Mouse (Mus musculus) midbrain, embryonic 16.5 days (tissue): ENCODE results near the gene A630089N07Rik. TPM values are rescaled to one million over a fixed set of nuclear protein-coding genes. Genes with fewer than 3 reads are reported as not detected.

Source experiments
- ATAC-seq: fragments of 200-750 bp; cut with Nextera tagmentation; 2 replicates; pipeline ENCODE4 v1.8.0; 2017; ENCODE audit warnings: moderate TSS enrichment
- H3K27ac ChIP-seq: fragments of 300-500 bp; sonication (generic); 2 replicates; pipeline ENCODE4 v1.5.1; 2014; ENCODE audit warnings: mild to moderate bottlenecking, low read length, mixed read lengths
- H3K27me3 ChIP-seq: fragments of 300-500 bp; sonication (generic); 2 replicates; pipeline ENCODE4 v1.6.1; 2014; ENCODE audit warnings: low read depth, low read length, mixed read lengths; ENCODE audit not compliant: control insufficient read depth, insufficient read depth
- H3K36me3 ChIP-seq: fragments of 300-500 bp; sonication (generic); 2 replicates; pipeline ENCODE4 v1.6.1; 2014; ENCODE audit warnings: mild to moderate bottlenecking, low read length, moderate library complexity, mixed read lengths; ENCODE audit not compliant: control insufficient read depth, insufficient read depth
- H3K4me1 ChIP-seq: fragments of 300-500 bp; sonication (generic); 2 replicates; pipeline ENCODE4 v1.6.1; 2014; ENCODE audit warnings: mild to moderate bottlenecking, low read length, mixed read lengths; ENCODE audit not compliant: control insufficient read depth, insufficient read depth
- H3K4me2 ChIP-seq: fragments of 300-500 bp; sonication (generic); 2 replicates; pipeline ENCODE4 v1.6.1; 2014; ENCODE audit warnings: mild to moderate bottlenecking, low read length, mixed read lengths
- H3K4me3 ChIP-seq: fragments of 300-500 bp; sonication (generic); 2 replicates; pipeline ENCODE4 v1.5.1; 2014; ENCODE audit warnings: low read depth, mild to moderate bottlenecking, low read length, moderate library complexity, mixed read lengths
- H3K9ac ChIP-seq: fragments of 300-500 bp; sonication (generic); 2 replicates; pipeline ENCODE4 v1.6.1; 2014; ENCODE audit warnings: low read depth, low read length, mixed read lengths
- H3K9me3 ChIP-seq: fragments of 300-500 bp; sonication (generic); replicated peaks from 2 replicates; pipeline ENCODE4 v1.6.1; 2014; ENCODE audit warnings: mild to moderate bottlenecking, low read length, mixed read lengths; ENCODE audit not compliant: control insufficient read depth, poor library complexity, severe bottlenecking
- WGBS: fragments of 180-500 bp; shearing (Covaris S2); extraction: QIAGEN DNeasy Blood & Tissue Kit; methylation state at CpG from one replicate; pipeline ENCODE4 v1.1.7; 2014; 5-methylcytosine and 5-hydroxymethylcytosine counted together
- polyA plus RNA-seq: library from polyadenylated mRNA; unstranded; fragments of >200 nt; fragmentation: Nextera tagmentation; extraction: Ambion mirVana; gene quantifications from 2 replicates; pipeline ENCODE4 v1.2.1, GENCODE M21; 2015

The A630089N07Rik gene
- polyA plus RNA-seq, 1 experiment from 2014 or later = 10.8 TPM

DNA sequence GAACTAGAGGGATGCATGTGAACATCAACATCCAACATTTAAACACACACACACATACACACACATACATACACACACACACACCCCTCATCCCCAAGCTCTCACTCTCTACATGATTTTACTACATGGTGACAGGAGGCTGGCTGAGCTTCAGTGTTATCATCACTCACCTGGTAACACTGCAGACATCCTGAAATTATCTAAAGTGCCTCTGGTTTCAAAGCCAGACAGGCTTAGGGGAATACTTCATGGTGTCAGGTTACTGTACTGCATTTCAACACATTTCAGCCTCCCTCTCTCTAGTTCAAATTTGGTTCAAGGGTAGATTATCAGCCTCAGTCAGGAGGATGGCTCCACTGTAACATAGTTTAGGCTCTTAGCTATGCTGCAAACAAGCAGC, 124.6 kb downstream of the A630089N07Rik start:
- Histone ChIP-seq H3K9me3 (no peaks in the 10 kb centered on the region), H3K4me3 (no peak overlapping the region), H3K9ac (no peak overlapping the region), H3K36me3 (peaks cover 7% of the 10 kb centered on the region; the same call in 1 of the 2 replicates), H3K4me1 (peaks cover 10% of the 10 kb centered on the region), H3K27ac (no peak overlapping the region), H3K4me2 (no peak overlapping the region), H3K27me3 (no peaks in the 10 kb centered on the region)
- no peak for ATAC-seq

- H3K4me2 ChIP-seq = no peak overlapping the region
- H3K9me3 ChIP-seq = no peaks in the 10 kb centered on the region
- H3K9ac ChIP-seq = no peak overlapping the region
- H3K27me3 ChIP-seq = no peaks in the 10 kb centered on the region
- H3K36me3 ChIP-seq = peaks cover 23% of the 10 kb centered on the region
- H3K27ac ChIP-seq = no peak overlapping the region
- WGBS = 93% methylated on average over 2 of the region's 2 CpGs
- ATAC-seq = no peak
- peaks cover 5% of the 10 kb centered on the region for H3K4me1 ChIP-seq
- no peak overlapping the region for H3K4me3 ChIP-seq
Observed at GRCm38 (mm10) chr16:97956011-97956410, 126.2 kb downstream of the A630089N07Rik start.

DNA sequence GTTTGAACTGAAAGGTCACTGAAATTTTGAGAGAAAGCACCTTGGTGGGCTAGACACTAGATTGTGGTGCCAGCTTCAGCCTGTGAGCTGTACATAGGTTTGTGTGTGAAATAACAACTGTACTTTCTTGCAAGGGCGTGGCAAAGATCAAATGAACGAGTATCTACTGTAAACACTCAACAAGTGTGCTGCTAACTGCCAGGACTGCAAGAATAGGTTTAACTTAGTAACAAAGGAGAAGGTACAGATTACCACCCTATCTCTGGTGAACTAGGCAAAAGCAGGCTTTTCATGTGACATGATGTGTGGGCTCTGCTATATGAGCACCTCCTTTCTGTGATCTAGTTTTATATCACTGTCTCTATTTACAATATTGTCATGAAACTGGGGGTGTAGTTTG, 128.9 kb downstream of the A630089N07Rik start:
- peaks cover 37% of the 10 kb centered on the region for H3K36me3 ChIP-seq

GRCm38 (mm10) chr16:97952801-97953200, 129.4 kb downstream of the A630089N07Rik start:
- Histone ChIP-seq H3K4me3 (no peak overlapping the region), H3K4me2 (no peak overlapping the region), H3K4me1 (no peaks in the 10 kb centered on the region), H3K9ac (no peak overlapping the region), H3K36me3 (peaks cover 37% of the 10 kb centered on the region), H3K27me3 (no peaks in the 10 kb centered on the region), H3K27ac (no peak overlapping the region), H3K9me3 (no peaks in the 10 kb centered on the region)
- WGBS = 89% methylated on average over 9 of the region's 9 CpGs
- no peak for ATAC-seq

More for the DNA sequence above, 128.9 kb downstream of the A630089N07Rik start:
- no peaks in the 10 kb centered on the region for H3K9me3 ChIP-seq
- no peak overlapping the region for H3K27ac ChIP-seq
- H3K4me1 ChIP-seq = no peaks in the 10 kb centered on the region
- no peak overlapping the region for H3K4me2 ChIP-seq
- no peak overlapping the region for H3K9ac ChIP-seq
- no peaks in the 10 kb centered on the region for H3K27me3 ChIP-seq
- 88% methylated on average over 2 of the region's 2 CpGs for WGBS
- no peak for ATAC-seq
- H3K4me3 ChIP-seq = no peak overlapping the region

DNA sequence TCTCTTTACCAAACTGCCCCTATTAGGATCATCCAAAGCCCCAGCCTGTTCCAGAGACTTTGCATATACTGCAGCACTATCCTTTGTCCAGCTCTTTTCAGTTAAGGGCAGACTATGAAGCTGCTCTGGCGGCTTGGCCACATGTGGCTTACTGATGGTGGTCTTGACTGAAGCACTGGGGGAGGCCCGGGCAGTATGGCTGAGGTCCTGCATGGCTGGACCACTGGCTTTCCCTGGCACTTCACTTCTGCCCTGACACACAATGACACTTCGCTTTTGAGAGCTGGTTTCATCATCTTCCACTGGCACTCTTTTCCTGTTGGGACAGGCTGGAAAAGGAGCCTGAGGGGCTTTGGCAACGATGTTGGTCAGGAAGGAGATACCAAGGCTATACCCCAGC, 129.9 kb downstream of the A630089N07Rik start:
- no peaks in the 10 kb centered on the region for H3K9me3 ChIP-seq
- no peak overlapping the region for H3K9ac ChIP-seq
- 96% methylated on average over 4 of the region's 4 CpGs for WGBS
- peaks cover 37% of the 10 kb centered on the region for H3K36me3 ChIP-seq
- no peak for ATAC-seq
- no peaks in the 10 kb centered on the region for H3K4me1 ChIP-seq
- H3K27me3 ChIP-seq = no peaks in the 10 kb centered on the region
- H3K4me2 ChIP-seq = no peak overlapping the region
- no peak overlapping the region for H3K27ac ChIP-seq
- H3K4me3 ChIP-seq = no peak overlapping the region

Other genes starting within 250 kb of the A630089N07Rik start
- 10.9 and 14.2 TPM in 2 replicates for gene Prdm15, start 230.6 kb downstream of the A630089N07Rik start, polyA plus RNA-seq
- gene C2cd2, start 119.9 kb downstream of the A630089N07Rik start, polyA plus RNA-seq = 11.7 and 13.4 TPM in 2 replicates
- gene Zbtb21, start 119.8 kb downstream of the A630089N07Rik start, polyA plus RNA-seq = 11.9 and 12.8 TPM in 2 replicates
- 17.9 and 18.6 TPM in 2 replicates for gene B230307C23Rik, start 85.1 kb downstream of the A630089N07Rik start, polyA plus RNA-seq